Mouse (Mus musculus) heart, postnatal 0 days (tissue): ENCODE results near the gene Kansl3. TPM values are rescaled to one million over a fixed set of nuclear protein-coding genes. Genes with fewer than 3 reads are reported as not detected.

Experiments used
- ATAC-seq: fragments of 200-750 bp; cut with Nextera tagmentation; 2 replicates; pipeline ENCODE4 v1.8.0; 2017; ENCODE audit warnings: low read depth, moderate number of reproducible peaks, moderate library complexity; ENCODE audit not compliant: insufficient read depth
- DNase-seq: peaks from one replicate; pipeline ENCODE4 v3.0.0-alpha.2; 2016; ENCODE audit warnings: low spot score
- H3K27ac ChIP-seq: fragments of 300-500 bp; sonication (generic); 2 replicates; pipeline ENCODE4 v1.5.1; 2014; ENCODE audit warnings: low read depth, mild to moderate bottlenecking
- H3K27me3 ChIP-seq: fragments of 300-500 bp; sonication (generic); 2 replicates; pipeline ENCODE4 v1.6.1; 2014; ENCODE audit warnings: low read length, mixed read lengths; ENCODE audit not compliant: control insufficient read depth, insufficient read depth
- H3K36me3 ChIP-seq: fragments of 300-500 bp; sonication (generic); replicated peaks from 2 replicates; pipeline ENCODE4 v1.6.1; 2014; ENCODE audit warnings: low read length, mixed read lengths; ENCODE audit not compliant: control insufficient read depth, insufficient read depth
- H3K4me1 ChIP-seq: fragments of 300-500 bp; sonication (generic); 2 replicates; pipeline ENCODE4 v1.6.1; 2014; ENCODE audit warnings: antibody characterized with exemption; ENCODE audit not compliant: control insufficient read depth, insufficient read depth
- H3K4me2 ChIP-seq: fragments of 300-500 bp; sonication (generic); 2 replicates; pipeline ENCODE4 v1.6.1; 2014; ENCODE audit warnings: low read depth, mild to moderate bottlenecking, low read length, moderate library complexity
- H3K4me3 ChIP-seq: fragments of 300-500 bp; sonication (generic); 2 replicates; pipeline ENCODE4 v1.5.1; 2014; ENCODE audit warnings: low read depth, low read length
- H3K9ac ChIP-seq: fragments of 300-500 bp; sonication (generic); replicated peaks from 2 replicates; pipeline ENCODE4 v1.6.1; 2014; ENCODE audit warnings: low read depth, low read length, mixed read lengths
- H3K9me3 ChIP-seq: fragments of 300-500 bp; sonication (generic); replicated peaks from 2 replicates; pipeline ENCODE4 v1.6.1; 2016; ENCODE audit warnings: low read length; ENCODE audit not compliant: control insufficient read depth
- CTCF ChIP-seq: IDR thresholded peaks from 2 replicates; pipeline ENCODE4 v1.5.1; 2016; ENCODE audit warnings: antibody characterized with exemption, control low read depth, low read depth
- EP300 ChIP-seq: IDR thresholded peaks from 2 replicates; pipeline ENCODE4 v1.6.1; 2016; ENCODE audit warnings: antibody characterized with exemption, low read depth
- WGBS: fragments of 180-500 bp; shearing (Covaris S2); extraction: QIAGEN DNeasy Blood & Tissue Kit; methylation state at CpG from one replicate; pipeline ENCODE4 v1.1.7; 2014; 5-methylcytosine and 5-hydroxymethylcytosine counted together
- polyA plus RNA-seq: library from polyadenylated mRNA; unstranded; fragments of >200 nt; fragmentation: Nextera tagmentation; extraction: Ambion mirVana; gene quantifications from 2 replicates; pipeline ENCODE4 v1.2.1, GENCODE M21; 2015
- total RNA-seq: library from RNA; depleted of rRNA; stranded (reverse); fragments of >200 nt; gene quantifications from 2 replicates; pipeline ENCODE4 v1.2.3, GENCODE M21; 2014; ENCODE audit warnings: low replicate concordance

Gene Kansl3
- total and polyA plus RNA-seq, 2 experiments from 2014 or later: 29.7 to 46.3 TPM

DNA sequence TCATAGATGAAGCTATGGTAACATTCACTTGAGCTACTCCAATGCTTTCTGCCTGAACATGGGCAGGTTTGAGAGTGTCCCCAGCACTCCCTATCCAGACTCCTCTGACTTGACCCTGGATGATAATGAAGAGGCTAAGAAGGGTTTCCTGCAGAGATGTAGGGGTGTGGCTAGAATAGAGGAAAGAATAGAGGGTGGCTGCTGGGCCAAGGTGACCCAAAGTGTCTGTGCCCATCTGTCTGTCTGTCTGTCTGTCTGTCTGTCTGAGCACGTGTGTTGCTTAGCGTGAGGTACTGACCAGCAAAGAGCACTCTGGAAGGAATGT, 53.2 kb downstream of the Kansl3 start:
- Histone ChIP-seq H3K4me2 (no peak overlapping the region), H3K27ac (no peak overlapping the region), H3K36me3 (peaks cover 41% of the 10 kb centered on the region), H3K4me1 (no peaks in the 10 kb centered on the region), H3K27me3 (no peaks in the 10 kb centered on the region), H3K9ac (no peak overlapping the region), H3K9me3 (no peaks in the 10 kb centered on the region), H3K4me3 (no peak overlapping the region)
- no peak for TF ChIP-seq EP300
- TF ChIP-seq CTCF: no peak
- WGBS: 67% methylated on average over 2 of the region's 2 CpGs
- DNase-seq (no peak), ATAC-seq (no peak)

GRCm38 (mm10) chr1:36314959-36315775, 53.8 kb downstream of the Kansl3 start:
- Histone ChIP-seq H3K9me3 (no peaks in the 10 kb centered on the region), H3K4me1 (peaks cover under 1% of the 10 kb centered on the region; the same call in 1 of the 2 replicates), H3K4me2 (no peak overlapping the region), H3K27ac (no peak overlapping the region), H3K27me3 (no peaks in the 10 kb centered on the region), H3K9ac (no peak overlapping the region), H3K4me3 (no peak overlapping the region), H3K36me3 (peaks cover 35% of the 10 kb centered on the region)
- 87% methylated on average over 11 of the region's 11 CpGs for WGBS
- DNase-seq: no peak
- TF ChIP-seq CTCF: no peak
- TF ChIP-seq EP300: no peak
- ATAC-seq: no peak

DNA sequence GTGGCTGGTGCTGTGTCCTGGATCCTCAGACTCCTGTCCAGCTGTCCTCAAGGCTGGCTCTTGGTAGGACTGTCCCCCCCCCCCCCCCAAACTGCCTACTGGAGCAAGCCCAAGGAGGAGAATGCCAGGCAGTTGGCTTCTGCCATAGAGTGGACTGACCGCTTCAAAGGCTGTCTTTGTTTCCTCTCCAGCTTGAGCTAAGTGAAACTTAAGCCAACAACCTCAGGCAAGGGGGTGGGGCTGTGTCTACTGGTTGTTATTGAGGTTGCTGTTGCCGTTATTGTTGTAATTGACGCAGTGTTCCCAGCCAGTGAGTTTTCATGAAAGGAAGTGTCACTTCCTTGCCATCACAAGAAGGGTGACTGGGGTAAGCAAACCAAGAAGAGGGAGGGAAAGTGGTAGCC, 59.5 kb downstream of the Kansl3 start:
- peak overlapping the region; percentile 92 for H3K4me3 ChIP-seq
- H3K9me3 ChIP-seq: no peaks in the 10 kb centered on the region
- 0 out of 2 replicates have a peak, but pooled peaks cover 6% of the 10 kb centered on the region for H3K36me3 ChIP-seq
- H3K9ac ChIP-seq: no peak overlapping the region
- no peak for TF ChIP-seq EP300
- no peak for TF ChIP-seq CTCF
- WGBS: 42% methylated on average over 3 of the region's 3 CpGs
- ATAC-seq (no peak), DNase-seq (no peak)
- H3K4me1 ChIP-seq: peaks cover 25% of the 10 kb centered on the region
- no peaks in the 10 kb centered on the region for H3K27me3 ChIP-seq
- peak overlapping the region; percentile 60 for H3K27ac ChIP-seq
- peak overlapping the region; percentile 64 for H3K4me2 ChIP-seq

GRCm38 (mm10) chr1:36308966-36309475, 60.0 kb downstream of the Kansl3 start:
- peak overlapping the region; percentile 60 for H3K27ac ChIP-seq
- 0 out of 2 replicates have a peak, but pooled peaks cover under 1% of the 10 kb centered on the region for H3K36me3 ChIP-seq
- peak overlapping the region; percentile 64 for H3K4me2 ChIP-seq
- WGBS: 56% methylated on average over 9 of the region's 9 CpGs
- peak overlapping the region; percentile 92 for H3K4me3 ChIP-seq
- TF ChIP-seq CTCF (no peak), EP300 (no peak)
- peak overlapping the region; percentile 91 for H3K9ac ChIP-seq
- H3K27me3 ChIP-seq: no peaks in the 10 kb centered on the region
- peaks cover 30% of the 10 kb centered on the region for H3K4me1 ChIP-seq
- no peaks in the 10 kb centered on the region for H3K9me3 ChIP-seq
- ATAC-seq (no peak), DNase-seq (no peak)

DNA sequence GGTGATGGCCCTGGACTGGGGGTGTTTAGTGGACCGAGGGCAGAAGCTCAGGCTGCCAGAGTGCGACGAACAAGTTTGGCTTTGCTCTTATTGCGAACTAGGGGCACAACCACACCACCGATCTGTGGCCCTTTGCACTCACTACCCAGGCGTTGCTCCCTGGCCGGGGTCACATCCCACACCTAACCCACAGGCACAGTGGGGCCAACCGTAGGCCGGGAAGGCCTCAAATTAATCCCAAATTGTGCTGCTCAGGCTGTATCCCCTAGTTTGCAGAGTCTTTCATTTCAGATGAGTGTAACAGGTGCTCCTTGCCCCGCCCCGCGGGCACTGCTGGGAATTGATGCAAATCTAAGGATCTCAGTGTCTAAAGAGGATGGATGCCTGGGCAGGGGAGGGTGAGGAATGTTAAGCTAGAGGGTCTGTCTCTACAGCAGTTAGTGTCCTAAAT, 60.5 kb downstream of the Kansl3 start:
- H3K27ac ChIP-seq: peak overlapping the region; percentile 94; the same call in 1 of the 2 replicates
- no peaks in the 10 kb centered on the region for H3K36me3 ChIP-seq
- TF ChIP-seq EP300 (no peak), CTCF (no peak)
- no peak for DNase-seq
- H3K27me3 ChIP-seq: no peaks in the 10 kb centered on the region
- peak overlapping the region; percentile 64 for H3K4me2 ChIP-seq
- peaks cover 33% of the 10 kb centered on the region for H3K4me1 ChIP-seq
- peak overlapping the region; percentile 92 for H3K4me3 ChIP-seq
- ATAC-seq: no peak
- 9% methylated on average over 12 of the region's 12 CpGs for WGBS
- H3K9ac ChIP-seq: peak overlapping the region; percentile 91
- no peaks in the 10 kb centered on the region for H3K9me3 ChIP-seq
